Mouse (Mus musculus): Measurements from ENCODE around the gene Kcng1.

Gene Kcng1

GRCm38 (mm10) chr2:168281582-168281981 lies at the start of gene Kcng1:
TSS of gene Kcng1 (minus strand) at chr2:168281736.
- DNase-seq (ENCODE audit: low spot score in 2 of 2), result no peak

GRCm38 (mm10) chr2:168330421-168331070 lies 49.0 kb upstream of the Kcng1 start:
- no peak for DNase-seq (ENCODE audit: low spot score in 2 of 2)

- DNase-seq (ENCODE audit: low spot score in 2 of 2), result no peak
Observed at GRCm38 (mm10) chr2:168321716-168322374, 40.3 kb upstream of the Kcng1 start.

- DNase-seq (ENCODE audit: low spot score in 2 of 2), result no peak
Observed at GRCm38 (mm10) chr2:168320388-168321182, 39.0 kb upstream of the Kcng1 start.

- no peak for DNase-seq (ENCODE audit: low spot score in 2 of 2)
Observed at GRCm38 (mm10) chr2:168314646-168315446, 33.3 kb upstream of the Kcng1 start.

GRCm38 (mm10) chr2:168312504-168312903 lies 31.0 kb upstream of the Kcng1 start:
- DNase-seq (ENCODE audit: low spot score in 2 of 2), result no peak

GRCm38 (mm10) chr2:168311006-168311405 lies 29.5 kb upstream of the Kcng1 start:
- no peak for DNase-seq (ENCODE audit: low spot score in 2 of 2)

- no peak for DNase-seq (ENCODE audit: low spot score in 2 of 2)
Observed at GRCm38 (mm10) chr2:168308916-168309315, 27.4 kb upstream of the Kcng1 start.

- no peak for DNase-seq (ENCODE audit: low spot score in 2 of 2)
Observed at GRCm38 (mm10) chr2:168299650-168300049, 18.1 kb upstream of the Kcng1 start.

- DNase-seq (ENCODE audit: low spot score in 2 of 2), result no peak
Observed at GRCm38 (mm10) chr2:168296530-168296929, 15.0 kb upstream of the Kcng1 start.

- no peak for DNase-seq (ENCODE audit: low spot score in 2 of 2)
Observed at GRCm38 (mm10) chr2:168292521-168292920, 11.0 kb upstream of the Kcng1 start.

- DNase-seq (ENCODE audit: low spot score in 2 of 2), result no peak
Observed at GRCm38 (mm10) chr2:168292041-168292440, 10.5 kb upstream of the Kcng1 start.

GRCm38 (mm10) chr2:168289851-168290250 lies 8.3 kb upstream of the Kcng1 start:
- no peak for DNase-seq (ENCODE audit: low spot score in 2 of 2)

GRCm38 (mm10) chr2:168289016-168289415 lies 7.5 kb upstream of the Kcng1 start:
- no peak for DNase-seq (ENCODE audit: low spot score in 2 of 2)

GRCm38 (mm10) chr2:168286987-168287386 lies 5.5 kb upstream of the Kcng1 start:
- DNase-seq (ENCODE audit: low spot score in 2 of 2), result no peak

- DNase-seq (ENCODE audit: low spot score in 2 of 2), result no peak
Observed at GRCm38 (mm10) chr2:168285143-168285542, 3.6 kb upstream of the Kcng1 start.

- peak; percentile 24 to 32 for DNase-seq (ENCODE audit: low spot score in 2 of 2)
Observed at GRCm38 (mm10) chr2:168280729-168281581, 581 bp downstream of the Kcng1 start.

GRCm38 (mm10) chr2:168274374-168274935 lies 7.1 kb downstream of the Kcng1 start:
- DNase-seq (ENCODE audit: low spot score in 2 of 2), result peak; percentile 47 to 62

- no peak for DNase-seq (ENCODE audit: low spot score in 2 of 2)
Observed at GRCm38 (mm10) chr2:168273387-168273786, 8.1 kb downstream of the Kcng1 start.

- DNase-seq (ENCODE audit: low spot score in 2 of 2), result peak; percentile 42
Observed at GRCm38 (mm10) chr2:168268033-168268432, 13.5 kb downstream of the Kcng1 start.

Data from urinary bladder, postnatal 36 days (tissue).